Mouse (Mus musculus) thymus, adult 2 months (tissue): Measurements from ENCODE around the gene Thada.

Experiments used
- CTCF ChIP-seq: fragments of 200-500 bp; IDR thresholded peaks from 2 replicates; pipeline ENCODE4 v1.5.1; 2012; ENCODE audit warnings: mild to moderate bottlenecking, control low read depth, low read length, moderate library complexity, borderline replicate concordance; ENCODE audit not compliant: control insufficient read depth, poor library complexity, insufficient read depth; ENCODE audit errors: extremely low read depth
- POLR2A ChIP-seq: fragments of 200-500 bp; IDR thresholded peaks from 2 replicates; pipeline ENCODE4 v1.6.1; 2012; ENCODE audit warnings: mild to moderate bottlenecking, low read length, control low read depth, moderate library complexity; ENCODE audit not compliant: control insufficient read depth, poor library complexity, insufficient read depth; ENCODE audit errors: extremely low read depth

DNA sequence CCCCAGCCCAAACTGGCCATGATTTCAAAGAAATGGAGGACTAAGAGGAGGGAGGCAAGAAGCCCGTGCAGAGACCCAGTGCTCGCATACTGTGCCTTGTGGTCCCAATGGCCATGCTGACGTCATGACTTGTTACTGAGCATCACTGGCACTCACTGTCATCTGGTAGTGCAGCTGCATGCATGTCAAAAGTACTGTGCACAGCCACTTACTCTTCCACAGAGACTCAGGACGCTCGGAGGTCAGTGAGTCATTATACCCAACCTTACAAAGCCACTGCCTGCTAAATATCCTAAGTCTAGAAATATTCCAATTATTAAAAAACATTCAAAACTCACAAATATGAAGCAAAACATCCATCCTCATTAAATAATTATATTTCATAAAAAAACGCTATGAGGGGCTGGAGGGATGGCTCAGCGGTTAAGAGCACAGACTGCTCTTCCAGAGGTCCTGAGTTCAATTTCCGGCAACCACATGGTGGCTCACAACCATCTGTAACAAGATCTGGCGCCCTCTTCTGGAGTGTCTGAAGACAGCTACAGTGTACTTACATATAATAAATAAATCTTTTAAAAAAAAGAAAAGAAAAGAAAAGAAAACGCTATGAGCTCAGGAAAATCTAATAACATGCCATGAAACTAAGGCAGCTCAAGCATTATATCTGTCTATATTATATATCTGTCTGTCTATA lies 106.9 kb downstream of the Thada start:
- TF ChIP-seq CTCF (no peak), POLR2A (no peak)
